Mouse (Mus musculus) CH12.LX (cell line): ENCODE measurements around the gene Tcp11l2. TPM values are rescaled to one million over a fixed set of nuclear protein-coding genes. Genes with fewer than 3 reads are reported as not detected.

ENCODE experiments used
- DNase-seq: peaks from one replicate; pipeline ENCODE4 v3.0.0-alpha.2; 2013; ENCODE audit errors: extremely low read depth
- H3K27ac ChIP-seq: 2 replicates; pipeline ENCODE4 v1.5.1; 2012; ENCODE audit warnings: low read depth, mild to moderate bottlenecking, control low read depth, moderate library complexity; ENCODE audit not compliant: insufficient read depth
- H3K27me3 ChIP-seq: replicated peaks from 2 replicates; pipeline ENCODE3; 2012; ENCODE audit warnings: inconsistent platforms
- H3K36me3 ChIP-seq, 2 experiments: replicated peaks in 1 of 2; 2 replicates each; pipeline versions ENCODE3 to v1.6.1; 2012; ENCODE audit warnings: inconsistent platforms in 1 of 2, low read length in 1 of 2, mild to moderate bottlenecking in 1 of 2, mixed read lengths in 1 of 2, moderate library complexity in 1 of 2; ENCODE audit not compliant: control insufficient read depth in 1 of 2, insufficient read depth in 1 of 2
- H3K4me1 ChIP-seq, 2 experiments: 2 replicates each; pipeline ENCODE4 v1.6.1; 2012; ENCODE audit warnings: inconsistent platforms in 1 of 2, moderate library complexity in 1 of 2; ENCODE audit not compliant: insufficient read depth in 2 of 2, control insufficient read depth in 1 of 2
- H3K4me2 ChIP-seq: 2 replicates; pipeline ENCODE4 v1.6.1; 2012; ENCODE audit warnings: low read depth, mild to moderate bottlenecking, control low read depth; ENCODE audit not compliant: poor library complexity, insufficient read depth, severe bottlenecking
- H3K4me3 ChIP-seq, 3 experiments: fragments of 150-350 bp in 1 of 3; sonication (generic) in 1 of 3; replicated peaks in 1 of 3; 2 replicates each; pipeline versions ENCODE3 to v1.5.1; 2011 to 2012; ENCODE audit warnings: low read depth in 2 of 3, low read length in 2 of 3, mild to moderate bottlenecking in 2 of 3, moderate library complexity in 2 of 3, control low read depth in 1 of 3, improper control_type of control experiment in 1 of 3, inconsistent platforms in 1 of 3, mixed read lengths in 1 of 3; ENCODE audit not compliant: poor library complexity in 1 of 3
- H3K79me2 ChIP-seq: replicated peaks from 2 replicates; pipeline ENCODE4 v1.6.1; 2012; ENCODE audit warnings: mild to moderate bottlenecking, moderate library complexity; ENCODE audit not compliant: control insufficient read depth, poor library complexity, insufficient read depth, severe bottlenecking; ENCODE audit errors: extremely low read depth
- H3K9ac ChIP-seq: 2 replicates; pipeline ENCODE4 v1.6.1; 2012; ENCODE audit warnings: low read depth, mild to moderate bottlenecking, control low read depth, moderate library complexity; ENCODE audit not compliant: insufficient read depth
- H3K9me3 ChIP-seq: replicated peaks from 2 replicates; pipeline ENCODE3; 2012; ENCODE audit warnings: low read length, inconsistent platforms, mixed read lengths
- BHLHE40 ChIP-seq: IDR thresholded peaks from 2 replicates; pipeline ENCODE4 v1.6.1; 2011; ENCODE audit warnings: mild to moderate bottlenecking, low read depth, low read length, improper control_type of control experiment
- CHD1 ChIP-seq: IDR thresholded peaks from 2 replicates; pipeline ENCODE4 v1.6.1; 2012; ENCODE audit warnings: low read depth, low read length, improper control_type of control experiment, inconsistent platforms
- CHD2 ChIP-seq: IDR thresholded peaks from 2 replicates; pipeline ENCODE4 v1.6.1; 2011; ENCODE audit warnings: low read length, improper control_type of control experiment
- CTCF ChIP-seq, 2 experiments: IDR thresholded peaks in 1 of 2; conservative IDR thresholded peaks in 1 of 2; 2 replicates each; pipeline ENCODE4 v1.5.1; 2011 to 2012; ENCODE audit warnings: low read depth in 2 of 2, low read length in 2 of 2, improper control_type of control experiment in 1 of 2, inconsistent platforms in 1 of 2, mild to moderate bottlenecking in 1 of 2, moderate library complexity in 1 of 2
- E2F4 ChIP-seq: IDR thresholded peaks from 2 replicates; pipeline ENCODE4 v1.6.1; 2011; ENCODE audit warnings: low read depth, low read length, improper control_type of control experiment; ENCODE audit not compliant: insufficient replicate concordance
- EP300 ChIP-seq: IDR thresholded peaks from 2 replicates; pipeline ENCODE4 v1.6.1; 2011; ENCODE audit warnings: low read length, improper control_type of control experiment
- ETS1 ChIP-seq: conservative IDR thresholded peaks from 2 replicates; pipeline ENCODE4 v1.6.1; 2012; ENCODE audit warnings: low read depth, mild to moderate bottlenecking, inconsistent platforms, low read length, improper control_type of control experiment, moderate library complexity
- GABPA ChIP-seq: IDR thresholded peaks from 2 replicates; pipeline ENCODE4 v1.6.1; 2012; ENCODE audit warnings: low read depth, low read length, improper control_type of control experiment, inconsistent platforms; ENCODE audit not compliant: insufficient replicate concordance
- HCFC1 ChIP-seq: IDR thresholded peaks from 2 replicates; pipeline ENCODE4 v1.6.1; 2012; ENCODE audit warnings: low read depth, mild to moderate bottlenecking, inconsistent platforms, low read length, improper control_type of control experiment
- IRF4 ChIP-seq: IDR thresholded peaks from 2 replicates; pipeline ENCODE4 v1.6.1; 2014; ENCODE audit warnings: low read depth, mild to moderate bottlenecking, inconsistent platforms, low read length, improper control_type of control experiment
- JUN ChIP-seq: IDR thresholded peaks from 2 replicates; pipeline ENCODE4 v1.6.1; 2011; ENCODE audit warnings: low read depth, mild to moderate bottlenecking, low read length, improper control_type of control experiment, moderate library complexity; ENCODE audit not compliant: insufficient read depth
- JUND ChIP-seq: conservative IDR thresholded peaks from 2 replicates; pipeline ENCODE4 v1.6.1; 2011; ENCODE audit warnings: low read depth, low read length, improper control_type of control experiment
- MAZ ChIP-seq: IDR thresholded peaks from 2 replicates; pipeline ENCODE4 v1.6.1; 2012; ENCODE audit warnings: low read depth, mild to moderate bottlenecking, inconsistent platforms, low read length, improper control_type of control experiment, moderate library complexity
- MEF2A ChIP-seq: IDR thresholded peaks from 2 replicates; pipeline ENCODE4 v1.6.1; 2014; ENCODE audit warnings: low read depth, mild to moderate bottlenecking, inconsistent platforms, low read length, improper control_type of control experiment, borderline replicate concordance
- NRF1 ChIP-seq: IDR thresholded peaks from 2 replicates; pipeline ENCODE4 v1.6.1; 2014; ENCODE audit warnings: low read depth, mild to moderate bottlenecking, inconsistent platforms, low read length, improper control_type of control experiment, moderate library complexity
- PAX5 ChIP-seq: IDR thresholded peaks from 2 replicates; pipeline ENCODE4 v1.6.1; 2012; ENCODE audit warnings: low read length, inconsistent platforms, mixed read lengths
- POLR2A ChIP-seq: IDR thresholded peaks from 2 replicates; pipeline ENCODE4 v1.6.1; 2011; ENCODE audit warnings: low read depth, mild to moderate bottlenecking, improper control_type of control experiment, low read length
- RAD21 ChIP-seq: IDR thresholded peaks from 2 replicates; pipeline ENCODE4 v1.6.1; 2011; ENCODE audit warnings: low read depth, mild to moderate bottlenecking, low read length, improper control_type of control experiment, moderate library complexity
- SIN3A ChIP-seq: IDR thresholded peaks from 2 replicates; pipeline ENCODE4 v1.6.1; 2012; ENCODE audit warnings: low read length, improper control_type of control experiment, inconsistent platforms
- SMC3 ChIP-seq: IDR thresholded peaks from 2 replicates; pipeline ENCODE4 v1.6.1; 2011; ENCODE audit warnings: low read depth, low read length, improper control_type of control experiment
- TBP ChIP-seq: conservative IDR thresholded peaks from 2 replicates; pipeline ENCODE4 v1.6.1; 2011; ENCODE audit warnings: low read depth, low read length, improper control_type of control experiment
- TCF12 ChIP-seq: IDR thresholded peaks from 2 replicates; pipeline ENCODE4 v1.6.1; 2014; ENCODE audit warnings: low read depth, mild to moderate bottlenecking, inconsistent platforms, low read length, improper control_type of control experiment
- UBTF ChIP-seq: IDR thresholded peaks from 2 replicates; pipeline ENCODE4 v1.6.1; 2012; ENCODE audit warnings: low read depth, mild to moderate bottlenecking, inconsistent platforms, low read length, improper control_type of control experiment, moderate library complexity
- USF1 ChIP-seq: IDR thresholded peaks from 2 replicates; pipeline ENCODE4 v1.6.1; 2014; ENCODE audit warnings: low read depth, mild to moderate bottlenecking, inconsistent platforms, low read length, improper control_type of control experiment
- USF2 ChIP-seq: conservative IDR thresholded peaks from 2 replicates; pipeline ENCODE4 v1.6.1; 2011; ENCODE audit warnings: low read depth, low read length, improper control_type of control experiment
- ZKSCAN1 ChIP-seq: IDR thresholded peaks from 2 replicates; pipeline ENCODE4 v1.6.1; 2012; ENCODE audit warnings: low read depth, inconsistent platforms, low read length, improper control_type of control experiment, borderline replicate concordance
- ZMIZ1 ChIP-seq: IDR thresholded peaks from 2 replicates; pipeline ENCODE4 v1.6.1; 2012; ENCODE audit warnings: low read depth, mild to moderate bottlenecking, inconsistent platforms, low read length, improper control_type of control experiment
- dilution Hi-C: fragments of 300-500 bp; cut with MboI; formaldehyde crosslinking; loops from 2 replicates; pipeline ENCODE4 v1.14.3; 2020; ENCODE audit warnings: low sequenced_read_pairs; ENCODE audit not compliant: extremely low pct_unique_long_range_greater_than_20kb, extremely low pct_ligation_motif_present
- in situ Hi-C: fragments of 300-500 bp; cut with MboI; formaldehyde crosslinking; loops from 3 replicates; pipeline ENCODE4 v1.14.3; 2019; ENCODE audit warnings: low sequenced_read_pairs, low pct_ligation_motif_present, low pct_unique_long_range_greater_than_20kb, mixed read lengths
- polyA plus RNA-seq: library from polyadenylated mRNA; unstranded; fragments of >175 nt; gene quantifications from 2 replicates; pipeline ENCODE4 v1.2.1, GENCODE M21; 2012; ENCODE audit warnings: low read depth; ENCODE audit not compliant: insufficient read length
- total RNA-seq, 2 experiments: library from RNA; depleted of rRNA; stranded (reverse); fragments of 300-350 nt in 1 of 2; fragments of >200 nt in 1 of 2; gene quantifications; 2 replicates each; pipeline ENCODE4 v1.2.3; 2012 to 2014

Gene Tcp11l2
- total and polyA plus RNA-seq, 3 experiments, result 2.6 to 6.0 (median 2.9) TPM

GRCm38 (mm10) chr10:84542802-84543658 is 33.4 kb upstream of the Tcp11l2 start:
- Histone ChIP-seq H3K9ac (no peak overlapping the region), H3K4me1 (peaks cover 6 to 39% of the 10 kb centered on the region in 2 experiments), H3K4me3 (no peak overlapping the region), H3K36me3 (no peaks in the 10 kb centered on the region), H3K79me2 (no peaks in the 10 kb centered on the region), H3K9me3 (no peaks in the 10 kb centered on the region), H3K27me3 (no peaks in the 10 kb centered on the region), H3K27ac (no peak overlapping the region), H3K4me2 (no peak overlapping the region)
- in situ Hi-C loops, result no loop called here
- TF ChIP-seq RAD21 (peak; percentile 32), IRF4 (no peak), ETS1 (no peak), BHLHE40 (no peak), CTCF (conservative IDR thresholded peaks at IDR 0.05 in 1 of 2, IDR thresholded peaks at IDR 0.05 in 1 of 2; ENCODE audit: low read depth in 2 of 2, low read length in 2 of 2) (peak in 1 of 2 experiments; percentile 55; a peak in 2 of 4 replicates), JUN (no peak), E2F4 (no peak), SMC3 (peak; percentile 46; the same call in 1 of the 2 replicates), GABPA (no peak)
- dilution Hi-C loops, result no loop called here
- no peak for DNase-seq

GRCm38 (mm10) chr10:84544841-84545610 is 31.4 kb upstream of the Tcp11l2 start:
- Histone ChIP-seq H3K4me3 (no peak overlapping the region), H3K9ac (no peak overlapping the region), H3K36me3 (no peaks in the 10 kb centered on the region), H3K79me2 (no peaks in the 10 kb centered on the region), H3K9me3 (no peaks in the 10 kb centered on the region), H3K27me3 (no peaks in the 10 kb centered on the region), H3K27ac (no peak overlapping the region), H3K4me2 (no peak overlapping the region), H3K4me1 (peaks cover 6 to 32% of the 10 kb centered on the region in 2 experiments)
- DNase-seq, result peak; percentile 69
- in situ Hi-C loops (no loop called here), dilution Hi-C loops (no loop called here)
- TF ChIP-seq GABPA, result no peak
- TF ChIP-seq EP300, result peak; percentile 55; the same call in 1 of the 2 replicates
- no peak for TF ChIP-seq SIN3A
- TF ChIP-seq ZKSCAN1, result no peak
- no peak for TF ChIP-seq POLR2A
- TF ChIP-seq RAD21, result no peak
- TF ChIP-seq USF2, result no peak
- no peak for TF ChIP-seq MAZ
- TF ChIP-seq TBP, result no peak
- TF ChIP-seq IRF4, result peak; percentile 53; the same call in 1 of the 2 replicates
- TF ChIP-seq BHLHE40, result 0 out of 2 replicates have a peak, but pooled peaks have one; percentile 7
- TF ChIP-seq ZMIZ1, result no peak
- TF ChIP-seq JUND, result peak; percentile 26; the same call in 1 of the 2 replicates
- TF ChIP-seq NRF1, result no peak
- no peak for TF ChIP-seq CHD1
- TF ChIP-seq PAX5, result no peak
- no peak for TF ChIP-seq USF1
- TF ChIP-seq CHD2, result no peak
- TF ChIP-seq HCFC1, result no peak
- TF ChIP-seq CTCF (conservative IDR thresholded peaks at IDR 0.05 in 1 of 2, IDR thresholded peaks at IDR 0.05 in 1 of 2; ENCODE audit: low read depth in 2 of 2, low read length in 2 of 2), result no peak
- no peak for TF ChIP-seq E2F4
- TF ChIP-seq MEF2A, result no peak; the same call in 1 of the 2 replicates
- peak; percentile 68; the same call in 1 of the 2 replicates for TF ChIP-seq TCF12
- no peak for TF ChIP-seq UBTF
- TF ChIP-seq SMC3, result no peak
